Mouse (Mus musculus): ENCODE measurements at regions not wholly inside any gene's neighbourhood (a gene's known extent, or its start where the extent isn't known, plus 50 kb on each side); places are given as distances from the start of the nearest gene placed in this dataset.

DNA sequence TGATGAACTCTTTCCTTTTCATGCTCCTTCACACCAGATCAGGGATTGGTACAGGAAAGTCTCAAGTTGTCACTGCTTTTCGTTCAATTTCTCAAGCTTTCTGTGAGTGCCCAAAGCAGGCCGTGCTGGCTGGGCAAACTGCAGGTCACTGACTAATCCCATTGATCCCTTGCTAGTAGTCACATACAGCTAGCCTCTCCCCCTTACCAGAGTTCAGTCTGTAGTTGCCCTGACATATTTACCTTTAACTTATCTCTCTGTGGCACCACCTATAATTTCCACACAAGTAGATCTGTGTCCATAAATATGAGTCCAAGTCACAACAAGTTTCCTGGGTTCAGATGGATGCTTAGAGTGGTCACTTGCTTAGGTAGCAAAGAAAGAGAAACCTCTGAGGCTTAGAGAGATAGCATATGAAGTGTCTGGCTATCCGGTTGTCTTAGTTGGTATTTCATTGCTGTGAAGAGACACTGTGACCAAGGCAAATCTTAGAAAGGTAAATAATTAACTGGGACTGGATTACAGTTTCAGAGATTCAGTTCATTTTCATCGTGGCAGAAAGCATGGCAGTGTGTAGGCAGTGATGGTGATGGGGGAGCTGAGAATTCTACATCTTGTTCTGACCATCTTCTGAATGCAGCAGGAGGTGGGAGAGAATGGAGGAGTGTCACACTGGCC, 362.8 kb upstream of the Pcsk5 start:
- DNase-seq, result no peak

DNA sequence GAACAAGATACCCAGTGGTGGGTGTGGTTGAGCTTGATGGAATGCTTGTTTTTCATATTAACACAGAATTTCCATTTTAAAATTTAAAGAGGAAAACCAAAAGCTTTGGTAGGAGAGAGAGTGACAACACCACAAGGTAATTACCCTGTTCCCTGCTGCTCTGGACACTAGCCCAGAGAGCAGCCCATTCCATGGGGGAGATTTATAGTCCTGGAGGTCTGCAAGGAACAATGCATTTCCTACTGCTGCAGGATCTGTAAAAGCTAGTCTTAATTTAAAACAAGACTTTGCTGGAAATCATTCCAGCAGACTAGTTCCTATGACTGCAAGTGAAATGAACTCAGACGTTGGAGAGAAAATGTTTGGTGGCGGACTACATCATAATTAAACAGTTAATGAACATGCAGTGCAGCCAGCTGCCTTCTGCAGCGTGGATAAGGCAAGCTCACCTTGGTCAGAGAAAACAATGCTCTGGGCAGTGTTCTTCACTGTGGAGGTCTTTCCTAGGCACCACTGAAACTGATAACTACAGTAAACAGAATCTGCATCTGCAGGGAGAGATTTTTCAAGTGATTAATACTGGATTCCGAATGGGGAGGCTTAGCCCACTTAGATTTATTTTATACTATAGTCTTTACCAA, 351.8 kb upstream of the Pcsk5 start:
- DNase-seq, result no peak

DNA sequence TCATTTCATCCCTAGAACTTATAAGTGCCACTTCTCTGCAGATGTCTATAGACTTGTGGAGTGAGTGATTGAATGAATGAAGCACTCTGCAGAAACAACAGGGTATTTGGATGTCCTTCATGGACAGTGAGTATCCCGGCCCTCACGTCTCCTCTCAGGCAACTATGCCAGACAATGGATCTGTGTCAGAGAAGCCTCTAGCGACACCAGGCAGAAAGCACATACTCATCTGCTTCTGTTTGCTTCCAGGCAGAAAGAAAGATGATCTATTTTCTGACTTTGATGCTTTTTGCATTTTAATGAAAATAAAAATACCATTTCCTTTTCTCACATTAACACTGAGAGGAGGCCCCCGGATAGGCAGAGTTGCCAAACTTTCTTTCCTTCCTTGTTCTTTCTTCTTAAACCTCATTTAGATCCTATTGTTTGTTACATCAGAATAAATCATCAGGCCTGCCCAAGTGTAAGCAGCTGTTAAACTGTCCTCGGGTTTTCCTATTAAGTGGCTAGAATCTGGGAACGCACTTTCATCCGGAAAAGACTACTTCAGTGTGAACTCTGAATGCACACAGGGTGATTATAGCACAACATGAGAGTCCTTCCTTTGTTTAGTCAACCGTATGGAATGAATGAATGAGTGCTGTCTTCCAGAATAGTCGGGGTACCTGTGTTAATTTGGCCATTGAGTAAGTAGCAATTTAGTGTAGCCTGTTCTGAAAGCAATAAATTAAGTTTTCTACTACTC, 350.9 kb upstream of the Pcsk5 start:
- DNase-seq, result no peak

DNA sequence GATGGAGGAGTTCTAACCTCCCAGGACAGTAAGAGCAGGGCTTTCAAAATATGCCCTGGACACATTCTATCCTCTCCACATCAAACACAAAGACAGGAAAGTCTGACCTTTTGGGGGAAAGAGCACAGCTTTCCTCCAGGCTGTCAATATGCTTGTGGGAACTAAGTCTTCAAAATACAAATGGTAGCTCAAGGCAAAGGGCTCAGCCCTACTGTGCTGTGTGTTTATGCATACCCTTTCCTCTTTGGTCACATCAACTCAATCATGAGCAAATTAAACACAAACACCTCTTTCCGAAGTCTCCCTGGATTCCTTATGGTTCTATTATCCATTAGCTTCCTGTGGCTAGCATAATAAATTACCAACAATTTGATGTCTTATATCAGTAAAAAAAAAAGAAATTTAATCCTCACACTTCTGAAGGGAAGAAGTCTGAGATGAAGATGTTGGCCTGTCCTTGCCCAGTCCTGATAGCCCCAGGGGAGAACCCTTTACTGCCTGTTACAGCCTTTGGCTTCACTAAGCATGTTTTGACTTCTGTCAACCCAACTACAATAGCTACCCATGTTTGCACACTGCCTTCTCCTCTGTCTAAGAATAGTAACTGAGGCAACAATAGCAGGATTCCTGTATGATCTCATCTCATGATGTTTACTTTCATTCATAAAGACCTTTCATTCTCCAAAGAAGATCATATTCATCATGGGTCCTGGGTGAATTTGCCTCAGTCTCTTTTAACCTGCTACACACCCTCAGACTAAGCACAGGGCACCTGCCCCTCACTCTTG, 348.5 kb upstream of the Pcsk5 start:
- DNase-seq, result no peak

DNA sequence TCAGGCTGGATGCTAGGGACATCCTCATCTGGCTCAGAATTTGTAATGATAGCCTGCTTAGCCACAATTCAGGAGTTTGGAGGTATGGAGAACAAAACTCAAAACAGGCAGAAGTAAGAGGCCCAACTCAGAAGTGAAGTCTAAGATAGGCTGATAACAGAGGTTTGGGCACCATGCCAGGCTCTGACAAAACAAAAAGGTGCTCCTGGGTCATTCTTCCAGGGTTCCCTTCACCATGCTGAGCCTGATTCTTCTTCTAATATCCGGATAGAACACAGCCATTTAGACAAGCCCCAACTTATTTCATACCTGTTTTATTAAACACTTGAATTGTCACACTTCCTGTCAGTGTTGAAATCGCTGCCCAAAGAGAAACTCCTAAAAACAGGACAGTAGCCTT, 347.8 kb upstream of the Pcsk5 start:
- DNase-seq, result no peak

GRCm38 (mm10) chr19:18176200-18176599, 338.8 kb upstream of the Pcsk5 start:
- no peak for DNase-seq

DNA sequence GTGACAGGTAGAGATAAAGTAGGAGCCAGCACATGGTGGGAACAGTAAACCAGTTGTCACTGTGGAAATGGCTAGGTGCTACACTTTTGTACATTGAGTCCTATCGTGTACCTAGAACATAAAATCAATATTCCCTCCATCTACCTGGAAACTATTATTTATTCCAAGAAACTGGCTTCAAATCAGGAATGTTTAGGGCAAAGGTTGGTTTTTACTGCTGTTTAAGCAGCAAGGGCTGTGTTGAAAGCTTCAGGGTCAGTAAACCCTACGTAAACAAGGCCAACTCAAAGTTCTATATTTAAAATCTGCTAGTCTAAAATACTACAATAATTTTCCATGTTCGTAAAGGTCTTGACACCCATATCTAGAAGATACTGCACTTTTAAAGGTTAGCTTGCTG, 309.1 kb upstream of the Pcsk5 start:
- no peak for DNase-seq

DNA sequence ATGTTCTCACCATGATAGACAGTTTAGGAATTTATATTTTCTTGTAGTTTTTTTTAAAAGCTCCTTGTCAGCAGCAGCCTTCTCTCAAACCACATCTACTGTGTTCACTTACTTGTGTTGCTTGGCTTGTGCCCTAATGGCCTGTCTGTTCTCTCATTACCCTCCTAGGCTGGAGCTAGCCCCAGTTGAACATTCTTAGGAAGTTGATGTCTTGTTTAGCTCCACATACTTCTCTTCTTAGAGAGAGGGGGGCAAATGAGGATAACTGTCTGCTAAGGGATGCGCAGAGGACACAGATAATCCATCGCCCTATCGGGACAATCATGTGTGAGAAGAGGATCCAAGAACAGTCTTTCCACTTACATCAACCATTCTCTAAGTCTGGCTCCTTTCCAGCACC, 293.5 kb upstream of the Pcsk5 start:
- DNase-seq, result no peak

GRCm38 (mm10) chr19:18128786-18129185, 291.4 kb upstream of the Pcsk5 start:
- DNase-seq, result no peak

- DNase-seq, result peak; percentile 53
Observed at GRCm38 (mm10) chr19:18106236-18106635, 268.8 kb upstream of the Pcsk5 start.

GRCm38 (mm10) chr19:18104590-18104989, 267.2 kb upstream of the Pcsk5 start:
- no peak for DNase-seq

DNA sequence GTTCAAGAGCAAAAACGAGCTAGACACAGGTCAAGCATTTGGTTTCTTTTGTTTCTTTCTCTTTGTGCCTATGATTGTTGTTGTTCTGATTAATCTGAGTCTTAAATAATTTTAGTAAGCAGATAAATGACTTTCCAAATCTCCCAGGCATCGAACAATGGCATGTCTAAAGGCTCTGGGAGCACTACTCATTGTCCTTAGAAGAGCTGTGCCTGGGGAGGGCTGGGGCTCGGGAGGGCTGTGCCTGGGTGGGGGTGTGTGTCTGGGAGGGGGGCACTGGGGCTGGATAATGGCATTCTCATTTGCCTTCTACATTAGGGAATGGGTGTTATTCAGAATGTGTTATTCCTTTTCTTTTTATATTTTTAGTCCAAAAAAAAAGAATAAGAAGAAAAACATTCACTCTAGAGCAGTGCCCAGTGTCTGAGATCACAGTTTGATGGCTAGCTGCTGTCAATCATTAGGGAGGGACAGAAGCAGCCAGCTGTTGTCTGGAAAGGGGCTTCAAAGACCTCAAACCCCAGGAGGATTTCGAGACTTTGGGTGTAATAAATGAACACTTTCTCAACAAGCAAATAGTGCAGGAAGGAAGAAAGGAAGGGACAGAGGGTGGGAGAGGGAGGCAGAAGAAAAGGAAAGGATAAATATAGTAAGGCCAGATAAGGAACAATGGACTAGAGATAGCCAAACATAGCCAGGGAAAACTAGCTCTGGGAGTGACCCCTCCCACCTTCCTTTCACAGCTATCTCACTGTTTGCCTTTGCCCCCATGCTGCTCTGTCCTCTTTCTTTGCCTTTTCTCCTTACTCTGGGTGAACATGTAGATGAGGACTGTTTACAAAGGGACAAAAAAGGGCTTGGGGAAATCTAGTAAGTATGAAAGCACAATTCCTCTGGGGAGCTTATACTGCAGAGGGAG, 264.2 kb upstream of the Pcsk5 start:
- DNase-seq, result no peak

DNA sequence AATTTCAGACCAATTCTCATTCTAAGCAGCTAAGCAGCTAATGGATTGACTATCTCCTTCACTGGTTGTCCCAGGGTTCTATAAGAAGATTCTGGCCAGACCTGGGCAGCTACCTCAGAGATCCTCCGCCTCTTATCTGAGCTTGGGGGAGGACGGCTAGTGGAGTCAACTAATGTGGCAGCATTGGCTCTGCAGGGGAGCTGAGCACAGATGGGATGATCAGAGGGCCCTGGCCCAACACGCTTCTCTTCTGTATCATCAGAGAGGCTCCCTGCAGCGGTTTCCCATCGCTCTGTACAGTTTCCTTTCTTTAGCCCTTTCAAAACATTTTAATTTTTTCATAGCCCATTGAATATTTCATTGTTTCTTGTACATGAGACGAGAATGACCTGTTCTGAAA, 245.9 kb upstream of the Pcsk5 start:
- DNase-seq, result no peak

DNA sequence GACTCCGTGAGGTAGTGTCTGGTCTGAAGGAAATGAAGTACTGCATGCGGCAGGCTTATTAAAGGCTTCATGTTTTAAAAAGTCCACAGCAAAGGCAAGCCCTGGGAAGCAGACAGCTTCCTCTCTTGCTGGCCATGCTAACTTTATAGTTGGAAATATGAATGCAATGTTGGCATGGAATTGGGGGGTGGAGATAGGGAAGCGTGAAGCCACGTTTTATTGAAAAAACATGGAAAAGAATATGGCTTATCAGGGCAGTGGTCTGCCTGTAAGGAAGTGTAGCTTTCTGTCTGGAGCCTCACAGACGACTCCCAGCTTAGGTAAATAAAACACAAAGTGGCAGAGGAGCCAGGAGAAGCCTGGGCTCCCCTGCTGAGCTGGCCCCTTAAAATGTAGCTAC, 231.5 kb upstream of the Pcsk5 start:
- no peak for DNase-seq

GRCm38 (mm10) chr19:18067855-18068494, 230.5 kb upstream of the Pcsk5 start:
- DNase-seq, result no peak

DNA sequence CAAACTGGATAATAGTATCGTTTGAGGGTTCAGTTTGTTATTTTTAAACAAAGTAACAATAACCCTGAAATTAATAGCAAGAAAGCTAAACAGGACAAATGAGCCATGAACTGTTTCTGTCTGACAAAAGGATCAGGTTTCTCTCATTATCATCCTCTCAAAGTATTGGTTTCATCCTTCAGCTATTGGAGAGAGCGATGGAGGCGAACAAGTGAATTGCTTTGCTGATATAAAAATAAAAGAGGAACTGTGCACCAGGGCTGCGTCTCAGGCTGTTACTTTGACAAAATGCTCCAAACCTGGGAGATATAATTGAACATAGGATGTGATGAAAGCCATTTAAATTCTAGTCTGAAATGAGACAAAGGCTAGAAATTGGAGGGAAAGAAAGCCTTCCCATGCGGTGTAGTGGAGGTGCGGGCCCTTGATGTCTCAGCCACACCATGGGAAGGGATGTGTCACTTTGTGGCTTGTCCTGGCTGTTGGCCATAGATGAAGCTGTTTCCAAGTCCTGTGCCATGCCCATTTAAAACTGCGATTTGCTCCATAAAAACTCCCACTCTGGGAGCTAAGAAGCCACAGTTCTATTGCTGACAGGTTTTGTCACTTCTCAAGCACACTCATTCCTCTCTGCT, 219.9 kb upstream of the Pcsk5 start:
- DNase-seq, result no peak

GRCm38 (mm10) chr19:18056414-18057254, 219.2 kb upstream of the Pcsk5 start:
- DNase-seq, result no peak

DNA sequence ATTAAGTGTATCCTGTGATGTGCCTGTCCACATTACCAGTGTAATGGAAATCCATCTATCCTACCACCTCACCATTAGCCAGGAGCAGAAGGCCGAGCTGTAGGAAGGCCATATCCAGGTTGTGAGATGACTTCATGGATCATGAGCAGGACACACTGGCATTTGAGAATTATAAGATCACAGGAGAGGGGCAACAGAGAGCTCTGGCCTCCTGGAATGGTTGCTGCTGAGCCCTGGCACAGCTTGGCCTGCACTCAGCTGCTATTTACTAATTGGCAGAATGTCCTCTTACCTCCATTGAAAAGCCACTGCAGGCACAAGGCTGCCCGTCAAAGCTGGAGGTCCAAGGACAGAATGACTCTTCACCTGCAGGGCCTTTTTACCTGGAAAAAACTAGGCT, 212.9 kb upstream of the Pcsk5 start:
- DNase-seq, result no peak

DNA sequence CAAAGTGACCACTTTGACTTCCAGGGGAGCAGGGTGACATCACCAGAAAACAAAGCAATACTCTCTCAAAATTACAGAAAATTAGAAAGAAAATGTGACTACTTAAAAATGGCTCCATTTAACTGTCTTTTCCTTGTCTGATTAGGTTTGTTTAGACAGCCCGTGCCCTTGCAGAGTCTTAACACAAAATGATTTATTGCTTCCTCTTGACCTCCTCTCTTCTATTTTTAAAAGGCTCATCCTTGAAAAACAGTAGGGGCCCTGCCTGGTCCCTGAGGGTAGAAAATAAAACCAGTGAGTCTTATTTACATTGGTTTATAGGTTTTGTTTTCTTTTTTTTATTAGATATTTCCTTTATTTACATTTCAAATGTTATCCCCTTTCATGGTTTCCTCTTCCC, 196.8 kb upstream of the Pcsk5 start:
- DNase-seq, result peak; percentile 14

DNA sequence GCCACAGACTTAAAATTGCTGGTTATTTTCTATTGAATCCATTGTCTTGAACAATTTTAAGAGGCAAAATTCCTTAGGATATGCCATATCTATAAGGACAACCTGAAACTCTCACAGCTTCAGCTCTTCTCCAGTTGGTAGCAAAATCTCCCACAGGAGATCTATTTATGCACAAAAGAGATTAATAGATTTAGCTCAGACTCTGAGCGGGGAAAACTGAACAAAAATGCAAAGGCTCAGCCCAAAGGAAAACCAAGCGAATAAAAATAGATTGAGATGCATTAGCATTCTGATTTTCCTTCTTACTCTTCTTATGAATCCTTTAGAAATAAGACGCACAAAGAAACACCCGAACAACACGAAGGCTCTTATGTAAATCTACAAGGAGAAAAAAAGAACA, 196.2 kb upstream of the Pcsk5 start:
- no peak for DNase-seq
